Mouse (Mus musculus): Measurements from ENCODE around the gene Sema3c. TPM values are rescaled to one million over a fixed set of nuclear protein-coding genes. Genes with fewer than 3 reads are reported as not detected.

The Sema3c gene
- polyA plus RNA-seq, 1 experiment, result 60.9 TPM

DNA sequence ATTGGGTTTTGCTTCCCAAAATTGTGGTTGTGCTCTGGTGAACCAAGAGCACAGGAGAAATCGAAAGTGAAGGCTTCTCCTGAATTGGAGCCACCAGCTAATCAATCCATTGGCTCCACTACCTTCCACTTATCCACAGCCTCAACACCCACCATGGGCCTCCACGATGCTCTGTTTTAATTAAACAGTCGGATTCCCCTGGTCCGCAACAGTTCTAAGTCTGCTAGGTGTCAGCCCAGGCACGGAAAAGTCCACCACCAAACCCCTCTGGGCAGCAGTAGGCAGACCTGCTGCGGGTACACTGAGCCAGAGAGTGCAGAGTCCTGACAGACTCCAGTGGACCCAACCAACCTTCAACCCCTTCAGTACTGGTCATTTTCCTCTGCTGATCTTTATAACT lies 202.5 kb downstream of the Sema3c start:
- no peak for DNase-seq (ENCODE audit: low spot score)

Other genes with a start within 250 kb of the Sema3c start
- not detected in 2 replicates for gene Speer4f2, start 201.1 kb upstream of the Sema3c start, polyA plus RNA-seq (2012; rRNA removed)
- not detected in 2 replicates for gene Speer4f1, start 98.2 kb upstream of the Sema3c start, polyA plus RNA-seq (2012; rRNA removed)

Measured in urinary bladder, adult 2 months (tissue).